In the genomic region with DNA sequence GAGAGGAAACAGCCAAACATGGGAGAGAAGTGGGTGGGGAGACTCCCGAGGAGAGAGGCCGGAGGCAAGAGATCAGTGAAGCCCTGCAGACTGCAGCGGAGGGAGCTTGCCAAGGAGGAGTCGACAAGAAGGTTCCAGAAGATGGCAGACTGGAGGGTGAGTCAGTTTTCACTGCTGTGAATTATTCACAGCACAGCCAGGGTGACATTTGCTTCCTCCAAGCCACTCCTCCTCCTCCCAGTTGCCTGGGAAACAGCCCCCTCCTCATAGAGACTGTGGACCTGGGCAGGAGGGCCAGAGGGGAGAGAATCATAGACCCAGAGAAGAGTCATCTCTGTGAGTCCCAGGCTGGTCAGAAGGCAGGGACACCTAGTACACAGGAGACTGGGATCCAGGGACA, we compare ENCODE assay signal across 14 mouse cellular contexts.
DNase-seq lines count a peak whose midpoint lies in the region; ATAC-seq lines count a peak whose summit lies in the region.
"Had no signal": no experiment of that assay in that cellular context is flagged by ENCODE, and none has a peak within 500 bp of the region (broad histone marks: within the 10 kb centered on the region; RNA-seq: fewer than 3 reads in every experiment).

No protein-coding gene starts in this region.

- no peak overlapping the region for H3K9ac ChIP-seq in kidney, embryonic 16.5 days (replicated peaks; ENCODE audit: low read length)
- H3K9ac ChIP-seq in neural tube, embryonic 15.5 days (replicated peaks): no peak overlapping the region
- H3K9ac ChIP-seq: limb, embryonic 15.5 days had no signal

- peaks cover 7% of the 10 kb centered on the region for H3K4me1 ChIP-seq in kidney, embryonic 16.5 days (ENCODE audit: insufficient read depth, low read length)
- H3K4me1 ChIP-seq in neural tube, embryonic 15.5 days: peaks cover 32% of the 10 kb centered on the region

- peak; percentile 6 to 11 for DNase-seq in adrenal gland, postnatal 36 days
- no peak for DNase-seq in adrenal gland, postnatal 10 days
- no peak for DNase-seq in kidney, postnatal 36 days
- DNase-seq in brain, adult 2 months (ENCODE audit: low read depth, low spot score): peak; percentile 81
- DNase-seq in left cerebral cortex, postnatal 14 days (ENCODE audit: low spot score in 2 of 2): peak; percentile 19 to 25
- DNase-seq in MN1 (ENCODE audit: low spot score): no peak
- DNase-seq: cerebellum, adult 18-20 months; kidney, postnatal 4 days; lung, adult 2 months; thymus, adult 18-20 months had no signal

- H3K27ac ChIP-seq in kidney, embryonic 16.5 days (ENCODE audit: low read length): no peak overlapping the region
- H3K27ac ChIP-seq in neural tube, embryonic 15.5 days (replicated peaks): no peak overlapping the region
- H3K27ac ChIP-seq: limb, embryonic 15.5 days had no signal

- WGBS in kidney, embryonic 16.5 days: 37% methylated on average over 4 of the region's 4 CpGs
- WGBS in neural tube, embryonic 15.5 days: 66% methylated on average over 4 of the region's 4 CpGs

- no peak overlapping the region for H3K4me3 ChIP-seq in kidney, embryonic 16.5 days (ENCODE audit: low read length)
- no peak overlapping the region for H3K4me3 ChIP-seq in neural tube, embryonic 15.5 days (replicated peaks)
- H3K4me3 ChIP-seq: limb, embryonic 15.5 days; myocyte had no signal

- no peak overlapping the region for H3K4me2 ChIP-seq in kidney, embryonic 16.5 days (replicated peaks; ENCODE audit: low read depth, low read length)
- no peak overlapping the region for H3K4me2 ChIP-seq in neural tube, embryonic 15.5 days
- H3K4me2 ChIP-seq: limb, embryonic 15.5 days had no signal

- H3K36me3 ChIP-seq in kidney, embryonic 16.5 days (ENCODE audit: insufficient read depth, low read length): no peaks in the 10 kb centered on the region
- H3K36me3 ChIP-seq in neural tube, embryonic 15.5 days: no peaks in the 10 kb centered on the region
- H3K36me3 ChIP-seq: limb, embryonic 15.5 days had no signal

- ATAC-seq in kidney, embryonic 16.5 days (ENCODE audit: low FRiP score, low TSS enrichment): peak; percentile 19; the same call in 1 of the 2 replicates
- no peak for ATAC-seq in neural tube, embryonic 15.5 days (ENCODE audit: low FRiP score)

- intact Hi-C loops in left cerebral cortex, postnatal 14 days (cut with DNase I): no loop called here

- H3K27me3 ChIP-seq in kidney, embryonic 16.5 days (ENCODE audit: insufficient read depth, low read length): no peaks in the 10 kb centered on the region
- peaks cover 4% of the 10 kb centered on the region; the same call in 1 of the 2 replicates for H3K27me3 ChIP-seq in neural tube, embryonic 15.5 days (replicated peaks)
- H3K27me3 ChIP-seq: limb, embryonic 15.5 days had no signal

- no peaks in the 10 kb centered on the region for H3K9me3 ChIP-seq in kidney, embryonic 16.5 days (ENCODE audit: low read length)
- H3K9me3 ChIP-seq in neural tube, embryonic 15.5 days (replicated peaks): no peaks in the 10 kb centered on the region
- H3K9me3 ChIP-seq: limb, embryonic 15.5 days had no signal

Comparison
In these comparisons a context has a peak if more than half of its experiments do, and no peak if none do; other contexts are left out.
1. DNase-seq: peak in adrenal gland, postnatal 36 days (2 of 2), brain, adult 2 months (single experiment) and left cerebral cortex, postnatal 14 days (2 of 2); none in adrenal gland, postnatal 10 days (single experiment), kidney, postnatal 36 days (0 of 2) and MN1 (single experiment).